Mouse (Mus musculus): ENCODE results near the gene Gdf7.

GRCm38 (mm10) chr12:8333617-8334016 lies 31.9 kb upstream of the Gdf7 start:
- TF ChIP-seq POLR2A (IDR thresholded peaks at IDR 0.05; ENCODE audit: borderline replicate concordance, extremely low read depth, insufficient read depth, insufficient read length, poor library complexity, severe bottlenecking) (no peak), CTCF (IDR thresholded peaks at IDR 0.05; ENCODE audit: borderline replicate concordance, extremely low read depth, insufficient read depth, insufficient read length) (no peak)
